Mouse (Mus musculus): ENCODE data around the gene Slc45a2.

DNA sequence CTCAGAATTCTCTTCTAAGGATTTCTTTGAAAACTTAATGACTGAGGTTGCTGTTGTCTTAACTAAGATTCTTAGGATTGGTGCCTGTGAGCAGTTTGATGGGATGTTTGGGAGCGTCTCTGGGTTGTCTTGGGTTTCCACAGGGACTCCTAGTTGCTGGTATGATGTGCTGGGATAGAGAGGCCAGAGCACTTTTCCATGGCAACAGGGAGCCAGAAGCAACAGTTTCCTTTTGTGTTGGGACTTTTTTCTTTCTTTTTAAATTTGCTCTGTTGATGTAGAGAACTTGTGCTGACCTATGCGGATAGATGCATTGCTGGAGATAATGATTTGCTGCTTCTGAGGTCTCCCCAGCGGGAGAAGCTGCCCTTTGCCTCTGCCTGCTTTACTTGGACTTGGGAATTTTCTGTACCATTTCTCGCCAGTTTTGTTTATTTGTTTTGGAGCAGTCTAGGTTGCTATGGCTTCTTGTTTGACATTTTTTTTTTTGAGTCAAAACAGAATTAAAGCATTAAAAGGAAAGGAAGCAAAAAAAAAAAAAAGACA, 47.7 kb upstream of the Slc45a2 start:
- no peak for TF ChIP-seq CTCF (IDR thresholded peaks at IDR 0.05)
- TF ChIP-seq EP300 (IDR thresholded peaks at IDR 0.05), result no peak

Measured in lung, postnatal 0 days (tissue).